Mouse (Mus musculus): ENCODE measurements around the gene Chst11. TPM values are rescaled to one million over a fixed set of nuclear protein-coding genes. Genes with fewer than 3 reads are reported as not detected.

Chst11 gene
- total RNA-seq, 2 experiments from 2014 or later = 50.9 to 52.7 TPM

DNA sequence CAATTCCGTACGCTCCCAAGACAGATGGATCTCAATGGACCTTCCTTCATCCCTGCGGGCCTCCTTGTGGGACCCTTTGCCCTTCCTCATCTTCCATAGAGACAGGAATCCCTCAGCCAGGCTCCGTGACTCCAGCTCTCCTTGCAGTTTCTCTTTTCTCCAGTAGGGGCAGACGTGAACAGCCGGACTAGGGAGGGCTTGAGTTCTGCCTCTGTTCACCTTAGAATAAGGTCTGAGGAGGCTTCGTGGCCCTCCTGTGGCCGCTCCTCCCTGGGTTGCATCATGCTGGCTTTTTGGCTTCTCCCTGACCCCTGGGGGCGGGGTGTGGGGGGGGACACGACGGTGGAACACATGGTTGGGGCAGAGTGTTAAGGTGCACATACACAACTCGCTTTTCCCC, 234.4 kb downstream of the Chst11 start:
- H3K27ac ChIP-seq = no peak overlapping the region
- DNase-seq (ENCODE audit: low spot score in 2 of 2) = peak; percentile 61 to 75
- peak; percentile 87 for TF ChIP-seq CTCF (conservative IDR thresholded peaks at IDR 0.05)
- no peak overlapping the region for H3K4me3 ChIP-seq

DNA sequence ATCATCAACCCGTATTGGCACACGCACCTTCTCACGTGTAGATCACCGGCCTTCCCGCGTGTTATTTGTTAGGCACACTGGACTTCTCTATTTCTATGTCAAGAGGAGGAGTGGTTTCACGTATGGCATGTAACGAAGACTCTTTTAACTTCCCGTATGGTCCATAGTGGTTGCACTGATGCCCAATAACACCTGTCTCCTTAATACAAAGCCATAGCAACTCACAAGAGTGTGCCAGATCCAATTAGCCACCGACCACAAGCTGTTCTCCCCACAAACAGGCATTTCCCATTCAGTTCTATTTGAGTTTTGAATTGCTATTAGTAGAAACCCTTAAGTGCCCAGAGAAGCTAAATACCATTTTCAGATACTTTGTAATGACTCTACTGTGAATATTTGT, 234.9 kb downstream of the Chst11 start:
- TF ChIP-seq CTCF (conservative IDR thresholded peaks at IDR 0.05) = no peak
- Histone ChIP-seq H3K4me3 (no peak overlapping the region), H3K27ac (no peak overlapping the region)
- DNase-seq (ENCODE audit: low spot score in 2 of 2) = no peak

DNA sequence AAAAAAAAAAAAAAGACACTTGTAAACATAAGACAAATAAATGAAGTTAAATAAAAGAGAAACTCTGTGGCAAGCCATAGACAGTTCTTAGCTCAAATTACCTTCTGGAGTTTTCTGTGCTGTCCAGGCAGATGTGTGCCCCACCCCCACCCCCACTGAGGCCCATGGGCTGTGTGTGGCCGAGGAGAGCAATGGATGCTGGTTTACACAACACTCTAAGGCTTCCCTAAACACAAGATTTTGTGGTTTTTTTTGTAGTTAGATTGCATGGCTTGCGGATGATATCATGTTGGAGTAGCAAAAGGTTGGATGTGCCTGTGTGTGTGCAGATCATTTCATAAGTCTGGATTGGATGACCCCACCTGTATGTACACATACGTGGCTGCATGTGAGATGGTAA, 235.5 kb downstream of the Chst11 start:
- no peak for DNase-seq (ENCODE audit: low spot score in 2 of 2)
- no peak for TF ChIP-seq CTCF (conservative IDR thresholded peaks at IDR 0.05)
- Histone ChIP-seq H3K4me3 (no peak overlapping the region), H3K27ac (no peak overlapping the region)

DNA sequence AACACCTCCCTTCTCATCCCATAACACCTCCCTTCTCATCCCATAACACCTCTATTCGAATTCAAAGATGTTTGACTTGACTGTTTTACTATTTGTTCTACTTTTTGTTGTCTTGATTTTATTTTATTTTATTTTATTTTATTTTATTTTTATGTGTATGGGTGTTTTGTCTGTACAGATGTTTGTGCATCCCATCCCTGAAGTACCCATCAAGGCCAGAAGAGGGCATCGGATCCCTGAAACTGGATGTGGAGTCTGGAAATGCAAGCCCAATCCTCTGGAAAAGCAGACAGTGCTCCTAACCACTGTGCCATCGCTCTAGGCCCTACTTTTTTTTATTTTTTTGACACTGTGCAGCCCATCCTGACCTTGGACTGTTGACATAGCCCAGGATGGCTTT, 239.7 kb downstream of the Chst11 start:
- H3K27ac ChIP-seq = no peak overlapping the region
- DNase-seq (ENCODE audit: low spot score in 2 of 2) = peak in 1 of 2 experiments; percentile 29
- TF ChIP-seq CTCF (conservative IDR thresholded peaks at IDR 0.05) = peak; percentile 72
- H3K4me3 ChIP-seq = no peak overlapping the region

DNA sequence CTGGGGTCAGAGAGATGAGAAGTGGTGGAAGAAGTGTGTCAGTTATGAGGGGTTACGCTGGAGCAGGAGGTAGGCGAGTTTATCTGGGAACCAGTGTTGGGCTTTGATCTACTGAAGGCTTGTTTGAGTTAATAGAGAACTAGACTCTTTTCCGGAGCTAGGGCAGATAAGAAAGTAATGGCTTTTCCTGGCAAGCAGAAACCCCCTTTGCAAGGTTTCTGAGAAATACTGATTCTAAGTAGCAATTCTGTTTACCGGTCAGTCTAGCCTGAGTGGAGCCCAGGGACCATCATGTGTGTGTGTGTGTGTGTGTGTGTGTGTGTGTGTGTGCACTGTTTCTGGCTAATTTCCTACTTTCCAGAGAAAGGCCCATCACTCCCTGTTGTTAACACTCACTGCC, 243.3 kb downstream of the Chst11 start:
- no peak for DNase-seq (ENCODE audit: low spot score in 2 of 2)
- Histone ChIP-seq H3K4me3 (no peak overlapping the region), H3K27ac (no peak overlapping the region)
- no peak for TF ChIP-seq CTCF (conservative IDR thresholded peaks at IDR 0.05)

DNA sequence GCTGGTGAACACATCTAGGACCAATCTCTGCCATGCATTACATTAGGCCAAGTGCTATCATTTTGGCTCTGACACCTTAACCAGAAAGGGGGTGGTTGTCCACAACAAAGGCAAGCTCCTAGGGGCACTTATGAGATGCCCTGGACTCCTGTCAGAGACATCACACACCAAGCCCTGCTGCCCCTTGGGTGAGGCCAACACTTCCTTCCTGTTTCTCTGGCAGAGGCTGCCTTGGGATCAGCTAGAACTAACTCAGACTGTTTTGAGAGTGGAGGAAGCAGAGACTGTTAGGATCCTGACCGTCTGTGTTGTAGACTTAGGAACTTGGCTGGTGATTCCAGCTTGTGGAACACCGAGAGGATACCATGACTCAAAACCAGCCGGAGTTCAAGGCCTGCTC, 248.7 kb downstream of the Chst11 start:
- Histone ChIP-seq H3K27ac (no peak overlapping the region), H3K4me3 (no peak overlapping the region)
- TF ChIP-seq CTCF (conservative IDR thresholded peaks at IDR 0.05) = no peak
- no peak for DNase-seq (ENCODE audit: low spot score in 2 of 2)

DNA sequence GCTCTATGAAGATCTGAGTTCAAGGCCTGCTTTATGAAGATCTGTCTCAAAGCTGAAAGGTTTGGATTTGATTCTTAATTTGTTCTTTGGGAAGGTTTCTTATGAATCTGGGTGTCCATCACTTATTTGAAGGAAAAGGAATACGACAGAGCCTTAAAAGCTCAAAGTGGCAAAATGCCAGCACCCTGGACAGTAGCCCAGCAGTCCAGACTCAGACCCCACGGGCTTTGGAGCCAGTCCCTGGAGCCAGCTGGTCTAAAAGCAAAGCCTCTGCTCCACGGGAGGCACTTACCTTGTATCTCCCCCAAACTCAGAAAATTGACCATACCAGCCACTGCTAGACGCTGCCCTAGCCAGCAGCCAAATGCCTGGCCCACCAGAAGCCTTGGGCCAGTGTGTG, 249.1 kb downstream of the Chst11 start:
- Histone ChIP-seq H3K4me3 (no peak overlapping the region), H3K27ac (no peak overlapping the region)
- no peak for TF ChIP-seq CTCF (conservative IDR thresholded peaks at IDR 0.05)
- no peak for DNase-seq (ENCODE audit: low spot score in 2 of 2)

DNA sequence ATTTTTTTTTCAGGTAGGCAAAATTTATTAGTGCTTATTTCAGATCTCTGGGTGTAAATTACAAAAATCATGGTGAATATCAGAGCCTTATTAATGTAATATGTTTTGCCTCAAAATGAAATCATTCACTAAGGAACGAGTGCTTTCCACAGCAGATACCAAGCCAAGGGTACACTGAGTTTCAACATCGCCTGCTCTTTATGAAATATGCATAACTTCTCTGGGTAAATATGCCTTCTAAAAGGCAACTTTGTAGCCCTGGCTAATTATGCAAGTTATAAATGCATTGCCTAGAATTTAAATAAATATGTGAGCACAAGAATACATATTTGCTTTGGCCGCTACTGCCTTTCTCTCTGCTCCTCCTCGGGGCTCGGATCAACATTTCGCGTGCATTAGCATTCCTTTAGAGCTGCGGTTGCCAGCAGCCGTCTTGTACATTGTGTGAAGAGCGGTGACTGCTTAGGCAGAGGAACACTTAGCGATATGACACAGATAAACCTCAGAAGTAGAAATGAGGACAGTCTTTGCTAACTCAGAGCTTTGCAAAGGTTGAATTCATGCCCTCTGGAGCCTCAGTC, 256.9 kb downstream of the Chst11 start:
- peak in 1 of 2 experiments; percentile 28 for DNase-seq (ENCODE audit: low spot score in 2 of 2)
- no peak for TF ChIP-seq CTCF (conservative IDR thresholded peaks at IDR 0.05)
- Histone ChIP-seq H3K4me3 (no peak overlapping the region), H3K27ac (no peak overlapping the region)

DNA sequence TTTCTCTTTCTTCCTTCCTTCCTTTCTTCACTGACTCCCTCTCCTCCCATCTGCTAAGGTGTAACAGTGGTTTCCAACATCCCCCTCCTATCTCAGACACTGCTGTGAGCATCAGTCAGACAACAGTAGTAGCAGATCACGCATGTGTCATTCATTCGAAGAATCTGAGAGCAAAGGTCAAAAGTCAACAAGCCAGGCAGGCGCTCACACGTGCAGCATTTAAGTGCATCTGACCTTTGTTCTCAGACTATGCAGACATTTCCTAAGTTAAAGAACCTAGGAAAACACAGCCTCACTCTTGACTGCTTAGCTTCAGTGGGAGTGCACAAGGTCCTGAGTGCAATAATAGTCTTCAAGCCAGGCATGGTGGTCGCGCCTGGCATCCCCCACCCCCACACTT, 258.8 kb downstream of the Chst11 start:
- no peak overlapping the region for H3K4me3 ChIP-seq
- H3K27ac ChIP-seq = no peak overlapping the region
- no peak for TF ChIP-seq CTCF (conservative IDR thresholded peaks at IDR 0.05)
- no peak for DNase-seq (ENCODE audit: low spot score in 2 of 2)

Other genes with a start within 250 kb of the Chst11 start
- 10 to 100 TPM; 67.7 to 67.8 TPM for gene Nfyb, start 221.4 kb upstream of the Chst11 start, total RNA-seq (2021)
- 10 to 100 TPM; 53.1 to 54.0 TPM for gene Txnrd1, start 151.5 kb upstream of the Chst11 start, total RNA-seq (2021)
- 1 to 10 TPM; 2.7 TPM for gene Eid3, start 118.9 kb upstream of the Chst11 start, total RNA-seq (2021)

Measured in layer of hippocampus, adult 2 months (tissue).